25 mouse cellular contexts compared by ENCODE assay signal in genomic region chr14:25206855-25207254, GRCm38 (mm10).
A peak's percentile ranks its signal among the peaks of the same experiment; 100 is the strongest.
DNase-seq lines count a peak whose midpoint lies in the region; ATAC-seq and TF ChIP-seq lines count a peak whose summit lies in the region.
"Had no signal": no experiment of that assay in that cellular context is flagged by ENCODE, and none has a peak within 500 bp of the region (broad histone marks: within the 10 kb centered on the region; RNA-seq: fewer than 3 reads in every experiment).

No protein-coding gene starts in this region.

- no peak for ATAC-seq in midbrain, embryonic 16.5 days
- peak; percentile 74 for ATAC-seq in limb, embryonic 12.5 days (ENCODE audit: insufficient number of reproducible peaks, insufficient read depth, low FRiP score, low TSS enrichment, low read depth)
- ATAC-seq: forebrain, postnatal 0 days; lung, postnatal 0 days; Patski had no signal

- peak overlapping the region; percentile 56 for H3K27ac ChIP-seq in kidney, adult 2 months (ENCODE audit: insufficient read depth, low read depth, low read length)
- peak overlapping the region; percentile 7; the same call in 1 of the 2 replicates for H3K27ac ChIP-seq in midbrain, embryonic 10.5 days (replicated peaks)
- H3K27ac ChIP-seq in midbrain, embryonic 16.5 days (ENCODE audit: low read length): no peak overlapping the region
- H3K27ac ChIP-seq in limb, embryonic 12.5 days: peak overlapping the region; percentile 86
- H3K27ac ChIP-seq: embryonic facial prominence, embryonic 12.5 days; heart, adult 2 months; heart, embryonic 15.5 days; hindbrain, embryonic 15.5 days; left cerebral cortex, adult 2 months; macrophage had no signal

- no peak overlapping the region for H3K4me3 ChIP-seq in kidney, adult 2 months (ENCODE audit: insufficient read depth, low read depth, low read length)
- no peak overlapping the region for H3K4me3 ChIP-seq in midbrain, embryonic 10.5 days
- H3K4me3 ChIP-seq in midbrain, embryonic 16.5 days (ENCODE audit: low read depth, low read length): no peak overlapping the region
- no peak overlapping the region for H3K4me3 ChIP-seq in limb, embryonic 12.5 days (replicated peaks)
- H3K4me3 ChIP-seq: embryonic facial prominence, embryonic 12.5 days; heart, adult 2 months; heart, embryonic 15.5 days; hindbrain, embryonic 15.5 days; left cerebral cortex, adult 2 months had no signal

- H3K9ac ChIP-seq in midbrain, embryonic 16.5 days (ENCODE audit: low read depth, low read length): no peak overlapping the region
- H3K9ac ChIP-seq in limb, embryonic 12.5 days (replicated peaks): no peak overlapping the region
- H3K9ac ChIP-seq: embryonic facial prominence, embryonic 12.5 days; forebrain, postnatal 0 days; heart, embryonic 15.5 days; hindbrain, embryonic 15.5 days had no signal

- intact Hi-C loops in gastrocnemius, postnatal 36 days (cut with DNase I): no loop called here
- intact Hi-C loops in gastrocnemius, postnatal 14 days (cut with DNase I; ENCODE audit: low total_unique reads): no loop called here

- no peak for DNase-seq in kidney, adult 2 months
- DNase-seq in kidney, postnatal 36 days: no peak
- no peak for DNase-seq in midbrain, embryonic 10.5 days (ENCODE audit: low spot score)
- DNase-seq in gastrocnemius, postnatal 36 days: no peak
- no peak for DNase-seq in gastrocnemius, postnatal 14 days
- DNase-seq: adrenal gland, adult 2 months; B cell, adult 2 months; cerebellum, adult 11 months; cerebellum, adult 9-11 months; forebrain, postnatal 0 days; gastrocnemius, postnatal 25 days; heart, adult 2 months; liver; thymus, postnatal 14 days had no signal

- no peaks in the 10 kb centered on the region for H3K36me3 ChIP-seq in kidney, adult 2 months (ENCODE audit: control insufficient read depth, insufficient read depth, low read length)
- no peaks in the 10 kb centered on the region for H3K36me3 ChIP-seq in midbrain, embryonic 10.5 days
- H3K36me3 ChIP-seq in midbrain, embryonic 16.5 days (ENCODE audit: control insufficient read depth, insufficient read depth, low read length): no peaks in the 10 kb centered on the region
- H3K36me3 ChIP-seq in limb, embryonic 12.5 days: no peaks in the 10 kb centered on the region
- H3K36me3 ChIP-seq: embryonic facial prominence, embryonic 12.5 days; G1E; heart, embryonic 15.5 days; hindbrain, embryonic 15.5 days had no signal

- H3K4me1 ChIP-seq in kidney, adult 2 months (ENCODE audit: control insufficient read depth, insufficient read depth, low read length): peaks cover 39% of the 10 kb centered on the region
- H3K4me1 ChIP-seq in midbrain, embryonic 10.5 days: peaks cover 23% of the 10 kb centered on the region
- H3K4me1 ChIP-seq in midbrain, embryonic 16.5 days (ENCODE audit: control insufficient read depth, insufficient read depth, low read length): no peaks in the 10 kb centered on the region
- peaks cover 37% of the 10 kb centered on the region for H3K4me1 ChIP-seq in limb, embryonic 12.5 days (replicated peaks)
- H3K4me1 ChIP-seq: hindbrain, embryonic 15.5 days had no signal

- H3K27me3 ChIP-seq in kidney, adult 2 months (replicated peaks; ENCODE audit: control insufficient read depth, insufficient read depth, low read length): no peaks in the 10 kb centered on the region
- no peaks in the 10 kb centered on the region for H3K27me3 ChIP-seq in midbrain, embryonic 10.5 days (ENCODE audit: low read depth, poor library complexity, severe bottlenecking)
- H3K27me3 ChIP-seq in midbrain, embryonic 16.5 days (ENCODE audit: control insufficient read depth, insufficient read depth, low read depth, low read length): no peaks in the 10 kb centered on the region; the same call in 1 of the 2 replicates
- no peaks in the 10 kb centered on the region for H3K27me3 ChIP-seq in limb, embryonic 12.5 days
- H3K27me3 ChIP-seq: CH12.LX; embryonic facial prominence, embryonic 12.5 days; heart, embryonic 15.5 days; hindbrain, embryonic 15.5 days; Patski had no signal

- H3K4me2 ChIP-seq in midbrain, embryonic 16.5 days (ENCODE audit: low read length): no peak overlapping the region
- H3K4me2 ChIP-seq in limb, embryonic 12.5 days: no peak overlapping the region; the same call in 1 of the 2 replicates
- H3K4me2 ChIP-seq: embryonic facial prominence, embryonic 12.5 days; heart, embryonic 15.5 days; hindbrain, embryonic 15.5 days had no signal

- no peaks in the 10 kb centered on the region for H3K9me3 ChIP-seq in midbrain, embryonic 10.5 days (replicated peaks)
- no peaks in the 10 kb centered on the region for H3K9me3 ChIP-seq in midbrain, embryonic 16.5 days (replicated peaks; ENCODE audit: control insufficient read depth, low read length, poor library complexity, severe bottlenecking)
- H3K9me3 ChIP-seq in limb, embryonic 12.5 days: no peaks in the 10 kb centered on the region
- H3K9me3 ChIP-seq: embryonic facial prominence, embryonic 12.5 days; heart, embryonic 15.5 days; hindbrain, embryonic 15.5 days had no signal

- WGBS in kidney, adult 2 months: 82% methylated on average over 4 of the region's 4 CpGs
- WGBS in midbrain, embryonic 10.5 days: 90% methylated on average over 4 of the region's 4 CpGs
- WGBS in midbrain, embryonic 16.5 days: 90% methylated on average over 4 of the region's 4 CpGs
- WGBS in limb, embryonic 12.5 days: 39% methylated on average over 4 of the region's 4 CpGs

- TF ChIP-seq CTCF in kidney, adult 2 months (conservative IDR thresholded peaks at IDR 0.05; ENCODE audit: insufficient read depth, insufficient read length, low read depth, low read length): no peak

- no peak for TF ChIP-seq POLR2A in kidney, adult 2 months (IDR thresholded peaks at IDR 0.05; ENCODE audit: low read depth, low read length)
